Mouse (Mus musculus): ENCODE measurements around the gene Rgma. TPM values are rescaled to one million over a fixed set of nuclear protein-coding genes. Genes with fewer than 3 reads are reported as not detected.

Rgma gene
- polyA plus RNA-seq, 1 experiment from 2014 or later = 20.6 TPM

DNA sequence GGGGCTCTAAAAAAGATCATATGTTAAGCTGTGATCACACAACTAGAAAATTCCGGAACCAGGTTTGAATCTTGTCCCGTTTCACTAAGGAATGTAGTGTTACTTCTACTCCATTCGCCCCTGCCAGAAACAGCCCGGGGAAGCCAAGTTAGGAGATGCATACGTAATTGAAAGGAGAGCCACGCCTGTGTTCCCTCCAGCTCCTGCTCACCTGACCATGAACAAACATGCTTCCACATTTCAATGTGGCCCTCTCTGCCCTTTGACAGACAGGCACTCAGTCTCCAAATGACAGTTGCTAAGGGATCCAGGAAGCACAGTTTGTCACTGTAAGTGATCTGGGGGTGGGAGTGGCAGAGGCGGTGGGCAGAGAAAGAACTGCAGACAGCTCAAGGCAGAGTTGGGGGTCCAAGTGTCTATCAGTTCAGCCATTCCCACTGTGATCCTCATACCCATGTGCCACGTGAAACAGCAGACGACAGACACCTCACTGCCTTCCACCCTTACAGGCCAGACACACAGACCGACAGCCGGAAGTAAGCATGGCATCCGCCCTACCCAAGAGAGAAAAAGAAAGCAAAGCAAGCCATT lies 41.8 kb upstream of the Rgma start:
- no peak overlapping the region for H3K9ac ChIP-seq (ENCODE audit: low read length)
- no peak overlapping the region for H3K4me2 ChIP-seq (ENCODE audit: low read length)
- no peaks in the 10 kb centered on the region for H3K9me3 ChIP-seq (replicated peaks; ENCODE audit: control insufficient read depth, low read length)
- H3K27me3 ChIP-seq (replicated peaks; ENCODE audit: control insufficient read depth, insufficient read depth, low read length) = no peaks in the 10 kb centered on the region
- H3K4me1 ChIP-seq (ENCODE audit: control insufficient read depth, insufficient read depth, low read length) = peaks cover 17% of the 10 kb centered on the region; the same call in 1 of the 2 replicates
- no peak overlapping the region for H3K27ac ChIP-seq (ENCODE audit: low read depth, low read length)
- DNase-seq (ENCODE audit: low spot score) = no peak
- H3K4me3 ChIP-seq (ENCODE audit: low read depth, low read length) = no peak overlapping the region
- no peak for ATAC-seq
- no peaks in the 10 kb centered on the region for H3K36me3 ChIP-seq (ENCODE audit: control insufficient read depth, insufficient read depth, low read length)
- 61% methylated on average over 12 of the region's 12 CpGs for WGBS

- 41% methylated on average over 7 of the region's 7 CpGs for WGBS
- 0 out of 2 replicates have a peak, but pooled peaks have one; percentile 33 for ATAC-seq
These were observed 40.4 kb upstream of the Rgma start for GRCm38 (mm10) chr7:73334883-73335282.

DNA sequence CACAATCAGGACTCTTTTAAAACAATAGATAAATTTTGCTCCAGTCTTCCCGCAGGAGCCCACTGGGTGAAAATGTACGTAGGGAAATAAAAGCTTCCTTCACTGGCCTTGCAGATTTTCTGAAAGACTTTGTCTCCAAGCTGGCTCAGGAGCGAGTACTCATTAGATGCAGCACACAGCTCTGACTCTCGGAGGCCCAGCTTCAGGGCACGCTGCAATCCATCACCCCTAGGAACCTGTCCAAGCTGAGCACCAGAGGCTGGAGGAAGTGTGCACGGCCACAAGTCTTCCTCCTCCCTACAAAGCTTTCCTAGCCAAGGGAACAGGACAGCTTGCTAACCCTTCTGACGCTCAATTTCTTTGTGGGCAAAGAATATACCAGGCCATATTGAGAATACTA lies 38.9 kb upstream of the Rgma start:
- Histone ChIP-seq H3K4me3 (ENCODE audit: low read depth, low read length) (no peak overlapping the region), H3K27ac (ENCODE audit: low read depth, low read length) (no peak overlapping the region), H3K9me3 (replicated peaks; ENCODE audit: control insufficient read depth, low read length) (no peaks in the 10 kb centered on the region), H3K27me3 (replicated peaks; ENCODE audit: control insufficient read depth, insufficient read depth, low read length) (no peaks in the 10 kb centered on the region), H3K4me1 (ENCODE audit: control insufficient read depth, insufficient read depth, low read length) (peaks cover 15% of the 10 kb centered on the region; the same call in 1 of the 2 replicates), H3K9ac (ENCODE audit: low read length) (no peak overlapping the region), H3K4me2 (ENCODE audit: low read length) (no peak overlapping the region), H3K36me3 (ENCODE audit: control insufficient read depth, insufficient read depth, low read length) (no peaks in the 10 kb centered on the region)
- 44% methylated on average over 7 of the region's 7 CpGs for WGBS
- ATAC-seq (no peak), DNase-seq (ENCODE audit: low spot score) (no peak)

More at GRCm38 (mm10) chr7:73334883-73335282, 40.4 kb upstream of the Rgma start:
- no peak overlapping the region for H3K4me3 ChIP-seq (ENCODE audit: low read depth, low read length)
- H3K36me3 ChIP-seq (ENCODE audit: control insufficient read depth, insufficient read depth, low read length) = no peaks in the 10 kb centered on the region
- H3K4me2 ChIP-seq (ENCODE audit: low read length) = no peak overlapping the region
- no peaks in the 10 kb centered on the region for H3K9me3 ChIP-seq (replicated peaks; ENCODE audit: control insufficient read depth, low read length)
- H3K4me1 ChIP-seq (ENCODE audit: control insufficient read depth, insufficient read depth, low read length) = peaks cover 15% of the 10 kb centered on the region; the same call in 1 of the 2 replicates
- H3K9ac ChIP-seq (ENCODE audit: low read length) = no peak overlapping the region
- no peak overlapping the region for H3K27ac ChIP-seq (ENCODE audit: low read depth, low read length)
- DNase-seq (ENCODE audit: low spot score) = peak; percentile 65
- no peaks in the 10 kb centered on the region for H3K27me3 ChIP-seq (replicated peaks; ENCODE audit: control insufficient read depth, insufficient read depth, low read length)

DNA sequence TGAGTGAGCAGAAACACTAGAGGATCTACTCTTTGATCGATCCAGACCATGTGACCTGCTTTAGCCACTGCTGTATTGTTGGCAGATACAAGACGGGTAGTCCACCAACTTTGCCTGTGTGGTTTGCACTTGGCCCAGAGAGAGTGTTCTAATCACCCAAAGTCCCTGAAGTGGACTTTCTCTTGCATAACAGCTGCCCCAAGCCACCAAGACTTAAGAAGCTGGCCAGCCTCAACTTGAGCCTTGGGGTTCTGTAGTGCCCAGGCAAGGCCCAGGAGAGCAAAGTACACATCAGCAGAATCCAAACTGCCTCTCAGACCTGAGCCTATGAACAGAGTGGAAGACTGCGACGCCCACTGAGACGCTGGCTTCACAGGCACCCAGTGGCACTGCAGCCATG lies 37.0 kb upstream of the Rgma start:
- ATAC-seq (no peak), DNase-seq (ENCODE audit: low spot score) (no peak)
- Histone ChIP-seq H3K36me3 (ENCODE audit: control insufficient read depth, insufficient read depth, low read length) (no peaks in the 10 kb centered on the region), H3K9me3 (replicated peaks; ENCODE audit: control insufficient read depth, low read length) (no peaks in the 10 kb centered on the region), H3K4me1 (ENCODE audit: control insufficient read depth, insufficient read depth, low read length) (peaks cover 15% of the 10 kb centered on the region; the same call in 1 of the 2 replicates), H3K4me3 (ENCODE audit: low read depth, low read length) (no peak overlapping the region), H3K27ac (ENCODE audit: low read depth, low read length) (no peak overlapping the region), H3K4me2 (ENCODE audit: low read length) (no peak overlapping the region), H3K9ac (ENCODE audit: low read length) (no peak overlapping the region), H3K27me3 (replicated peaks; ENCODE audit: control insufficient read depth, insufficient read depth, low read length) (no peaks in the 10 kb centered on the region)
- WGBS = 95% methylated on average over 5 of the region's 5 CpGs

DNA sequence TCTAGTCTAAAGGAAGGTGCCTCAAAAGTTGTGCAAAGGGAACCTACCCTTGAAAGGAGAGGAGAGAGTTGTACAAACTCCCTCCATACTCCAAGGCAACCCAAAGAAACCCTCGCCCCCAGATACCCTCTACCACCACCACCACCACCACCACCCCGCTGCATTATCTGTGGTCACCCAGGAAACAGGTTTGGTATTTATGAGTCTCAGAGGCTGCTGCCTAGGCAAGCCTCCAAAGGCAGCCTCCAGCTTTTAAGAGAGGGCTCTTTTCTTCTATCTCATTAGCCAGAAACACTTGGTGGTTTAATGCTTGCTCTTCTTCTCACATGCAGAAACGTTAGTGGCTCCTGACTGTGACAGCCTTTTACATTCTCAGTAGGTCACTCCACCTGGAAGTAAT lies 31.5 kb upstream of the Rgma start:
- no peaks in the 10 kb centered on the region for H3K9me3 ChIP-seq (replicated peaks; ENCODE audit: control insufficient read depth, low read length)
- H3K36me3 ChIP-seq (ENCODE audit: control insufficient read depth, insufficient read depth, low read length) = no peaks in the 10 kb centered on the region
- H3K4me1 ChIP-seq (ENCODE audit: control insufficient read depth, insufficient read depth, low read length) = peaks cover 8% of the 10 kb centered on the region; the same call in 1 of the 2 replicates
- ATAC-seq (no peak), DNase-seq (ENCODE audit: low spot score) (no peak)
- no peak overlapping the region for H3K4me3 ChIP-seq (ENCODE audit: low read depth, low read length)
- WGBS = 21% methylated on average over 3 of the region's 3 CpGs
- H3K9ac ChIP-seq (ENCODE audit: low read length) = no peak overlapping the region
- H3K27me3 ChIP-seq (replicated peaks; ENCODE audit: control insufficient read depth, insufficient read depth, low read length) = no peaks in the 10 kb centered on the region
- H3K4me2 ChIP-seq (ENCODE audit: low read length) = no peak overlapping the region
- H3K27ac ChIP-seq (ENCODE audit: low read depth, low read length) = no peak overlapping the region

GRCm38 (mm10) chr7:73348585-73349124 lies 26.7 kb upstream of the Rgma start:
- 51% methylated on average over 10 of the region's 10 CpGs for WGBS
- DNase-seq (ENCODE audit: low spot score) (no peak), ATAC-seq (no peak)
- Histone ChIP-seq H3K27ac (ENCODE audit: low read depth, low read length) (no peak overlapping the region), H3K27me3 (replicated peaks; ENCODE audit: control insufficient read depth, insufficient read depth, low read length) (no peaks in the 10 kb centered on the region), H3K4me1 (ENCODE audit: control insufficient read depth, insufficient read depth, low read length) (peaks cover 18% of the 10 kb centered on the region), H3K9me3 (replicated peaks; ENCODE audit: control insufficient read depth, low read length) (no peaks in the 10 kb centered on the region), H3K9ac (ENCODE audit: low read length) (no peak overlapping the region), H3K4me2 (ENCODE audit: low read length) (no peak overlapping the region), H3K36me3 (ENCODE audit: control insufficient read depth, insufficient read depth, low read length) (no peaks in the 10 kb centered on the region), H3K4me3 (ENCODE audit: low read depth, low read length) (no peak overlapping the region)

DNA sequence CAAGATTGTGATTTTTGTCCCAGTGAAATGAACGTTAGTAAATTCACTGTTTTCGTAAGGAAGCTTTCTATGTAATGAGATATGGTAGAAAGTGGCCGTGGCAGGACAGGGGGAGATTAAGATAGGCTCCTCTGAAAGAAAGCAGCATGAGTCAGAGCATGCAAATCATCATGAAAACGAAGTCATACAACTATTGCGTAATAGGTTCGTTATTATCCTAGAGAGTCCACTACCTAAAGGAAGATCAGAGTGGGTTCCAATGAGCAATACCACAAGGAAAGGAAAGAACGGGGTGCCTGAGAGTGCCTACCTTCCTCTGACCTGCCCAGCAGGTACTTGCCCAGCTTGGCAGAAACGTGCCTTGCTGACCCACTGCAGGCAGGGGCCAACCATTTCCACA lies 26.2 kb upstream of the Rgma start:
- WGBS = 57% methylated on average over 8 of the region's 8 CpGs
- ATAC-seq = no peak

GRCm38 (mm10) chr7:73355229-73355628 lies 20.1 kb upstream of the Rgma start:
- DNase-seq (ENCODE audit: low spot score) = peak; percentile 59
- 17% methylated on average over 9 of the region's 9 CpGs for WGBS

More for the DNA sequence above, 26.2 kb upstream of the Rgma start:
- Histone ChIP-seq H3K4me1 (ENCODE audit: control insufficient read depth, insufficient read depth, low read length) (peaks cover 23% of the 10 kb centered on the region), H3K9me3 (replicated peaks; ENCODE audit: control insufficient read depth, low read length) (no peaks in the 10 kb centered on the region), H3K36me3 (ENCODE audit: control insufficient read depth, insufficient read depth, low read length) (no peaks in the 10 kb centered on the region), H3K4me3 (ENCODE audit: low read depth, low read length) (no peak overlapping the region), H3K4me2 (ENCODE audit: low read length) (no peak overlapping the region), H3K27me3 (replicated peaks; ENCODE audit: control insufficient read depth, insufficient read depth, low read length) (no peaks in the 10 kb centered on the region), H3K27ac (ENCODE audit: low read depth, low read length) (no peak overlapping the region), H3K9ac (ENCODE audit: low read length) (no peak overlapping the region)
- no peak for DNase-seq (ENCODE audit: low spot score)

GRCm38 (mm10) chr7:73356901-73357300 lies 18.4 kb upstream of the Rgma start:
- H3K4me2 ChIP-seq (ENCODE audit: low read length) = no peak overlapping the region
- H3K9me3 ChIP-seq (replicated peaks; ENCODE audit: control insufficient read depth, low read length) = 0 out of 2 replicates have a peak, but pooled peaks cover 2% of the 10 kb centered on the region
- no peaks in the 10 kb centered on the region for H3K36me3 ChIP-seq (ENCODE audit: control insufficient read depth, insufficient read depth, low read length)
- WGBS = 85% methylated on average over 5 of the region's 5 CpGs
- no peak overlapping the region for H3K4me3 ChIP-seq (ENCODE audit: low read depth, low read length)
- H3K4me1 ChIP-seq (ENCODE audit: control insufficient read depth, insufficient read depth, low read length) = peaks cover 21% of the 10 kb centered on the region
- no peak for ATAC-seq
- no peak overlapping the region for H3K9ac ChIP-seq (ENCODE audit: low read length)
- H3K27me3 ChIP-seq (replicated peaks; ENCODE audit: control insufficient read depth, insufficient read depth, low read length) = no peaks in the 10 kb centered on the region
- no peak overlapping the region for H3K27ac ChIP-seq (ENCODE audit: low read depth, low read length)
- no peak for DNase-seq (ENCODE audit: low spot score)

More at GRCm38 (mm10) chr7:73355229-73355628, 20.1 kb upstream of the Rgma start:
- H3K4me1 ChIP-seq (ENCODE audit: control insufficient read depth, insufficient read depth, low read length) = peaks cover 21% of the 10 kb centered on the region
- ATAC-seq = peak; percentile 40; the same call in 1 of the 2 replicates
- 0 out of 2 replicates have a peak, but pooled peaks cover 2% of the 10 kb centered on the region for H3K9me3 ChIP-seq (replicated peaks; ENCODE audit: control insufficient read depth, low read length)
- H3K36me3 ChIP-seq (ENCODE audit: control insufficient read depth, insufficient read depth, low read length) = no peaks in the 10 kb centered on the region
- H3K4me2 ChIP-seq (ENCODE audit: low read length) = no peak overlapping the region
- H3K27ac ChIP-seq (ENCODE audit: low read depth, low read length) = no peak overlapping the region; the same call in 1 of the 2 replicates
- no peak overlapping the region for H3K9ac ChIP-seq (ENCODE audit: low read length)
- H3K27me3 ChIP-seq (replicated peaks; ENCODE audit: control insufficient read depth, insufficient read depth, low read length) = no peaks in the 10 kb centered on the region
- no peak overlapping the region for H3K4me3 ChIP-seq (ENCODE audit: low read depth, low read length)
